Mouse (Mus musculus) layer of hippocampus, adult 9-11 months (tissue): ENCODE data around the gene Sp6.

ENCODE experiments used
- DNase-seq: peaks from one replicate; pipeline ENCODE4 v3.0.0; 2022

The Sp6 gene

DNA sequence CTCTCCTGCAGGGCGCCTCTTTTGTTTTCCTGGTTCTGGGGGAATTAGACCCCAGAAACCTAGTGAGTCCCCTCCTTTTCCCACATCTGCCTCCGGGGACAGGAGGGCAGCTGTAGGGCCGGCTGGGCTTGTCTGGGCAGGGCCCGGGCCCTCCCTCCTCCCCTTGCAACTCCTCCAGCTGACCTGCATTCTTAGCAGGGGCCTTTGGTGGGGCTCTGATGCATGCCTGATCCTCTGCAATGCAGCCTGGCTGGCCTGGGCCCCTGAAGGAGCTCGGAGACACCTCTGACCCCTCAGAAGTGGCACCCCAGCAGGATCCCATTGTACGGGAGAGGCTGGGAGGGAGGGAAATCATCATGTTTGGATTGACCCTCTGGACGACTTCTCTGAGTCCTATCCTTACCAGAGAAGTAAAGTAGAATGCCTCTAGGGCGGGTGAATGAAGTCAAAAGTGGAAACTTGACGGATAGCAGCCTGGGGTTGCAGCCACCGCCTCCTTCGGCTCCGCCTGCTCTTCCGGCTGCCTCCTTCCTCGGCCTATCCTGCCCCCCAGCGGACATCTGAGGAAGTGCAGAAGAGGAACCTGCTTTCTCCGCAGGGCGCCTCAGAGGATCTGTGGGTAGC, 12.6 kb downstream of the Sp6 start:
- DNase-seq: peak; percentile 80

DNA sequence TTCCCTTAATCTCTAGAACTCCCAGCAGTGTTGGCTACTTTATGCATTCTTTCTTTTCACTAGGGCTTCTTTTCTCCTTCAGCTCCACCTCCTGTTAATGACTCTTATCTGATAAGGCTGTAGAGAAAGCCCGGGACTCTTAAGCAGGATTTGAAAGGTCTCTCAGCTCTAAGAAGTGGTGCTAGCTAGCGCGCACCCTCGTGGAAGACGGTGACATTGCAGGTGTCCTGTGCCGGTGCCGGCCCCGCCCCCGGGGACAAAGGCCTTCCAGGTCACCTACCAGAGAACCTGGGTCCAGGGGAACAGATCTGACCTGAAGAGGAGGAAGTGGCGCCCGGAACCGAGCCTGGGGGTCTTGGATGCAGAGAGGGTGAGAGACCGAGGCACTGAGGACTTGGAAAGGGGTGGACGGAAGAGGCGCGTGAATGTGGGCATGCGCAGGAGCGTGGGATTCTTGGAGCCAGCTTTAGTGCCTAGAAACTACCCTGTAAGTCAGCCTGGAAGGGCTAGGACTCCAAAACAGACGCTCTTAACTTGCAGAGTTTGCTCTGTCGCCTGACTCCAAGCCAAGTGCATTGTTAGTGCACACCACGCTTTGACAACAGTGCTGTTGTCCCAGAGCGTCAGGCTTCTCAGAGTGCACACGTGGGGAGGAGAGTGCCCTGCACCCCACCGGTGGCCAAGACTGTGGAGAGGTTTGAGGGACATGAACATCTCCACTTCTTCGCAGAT, 16.7 kb downstream of the Sp6 start, which contains the start of gene Scrn2:
Gene Scrn2 (plus strand): TSS at position 253 of the 732 bp plus-strand sequence.
- peak; percentile 60 for DNase-seq

DNA sequence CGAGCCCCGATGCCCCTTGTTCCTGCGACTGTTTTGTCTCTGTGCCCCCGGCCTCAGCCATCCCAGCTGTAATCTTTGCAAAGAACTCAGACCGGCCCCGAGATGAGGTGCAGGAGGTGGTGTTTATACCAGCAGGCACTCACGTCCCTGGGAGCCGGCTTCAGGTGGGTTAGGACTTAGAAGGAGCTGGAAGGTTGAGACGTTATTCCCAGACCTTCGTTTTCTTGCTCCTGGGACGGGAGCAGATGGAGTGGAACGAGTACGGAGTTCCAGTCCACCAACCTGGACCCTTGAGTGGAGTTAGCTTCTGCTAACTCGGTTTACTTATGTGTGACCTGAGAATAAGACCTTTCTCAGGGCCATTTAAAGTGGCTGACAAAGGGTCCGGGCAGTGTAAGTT, 17.2 kb downstream of the Sp6 start:
- no peak for DNase-seq

DNA sequence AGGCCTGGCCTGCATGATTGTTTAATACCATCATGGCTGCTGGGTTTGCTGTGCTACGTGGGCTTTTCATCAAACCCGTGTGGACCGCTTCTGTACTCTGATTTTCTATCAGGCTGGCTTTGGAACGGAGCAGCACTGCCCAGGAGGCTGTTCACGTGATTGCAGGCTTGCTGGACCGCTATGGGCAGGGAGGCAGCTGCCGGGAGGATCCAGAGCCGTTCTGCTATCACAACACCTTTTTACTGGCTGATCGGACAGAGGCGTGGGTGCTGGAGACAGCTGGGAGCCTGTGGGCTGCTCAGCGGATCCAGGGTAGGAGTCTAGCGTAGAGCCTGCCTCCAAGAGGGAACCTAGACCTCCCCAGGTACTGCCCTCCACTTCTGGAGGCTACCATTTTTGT, 18.8 kb downstream of the Sp6 start:
- no peak for DNase-seq

DNA sequence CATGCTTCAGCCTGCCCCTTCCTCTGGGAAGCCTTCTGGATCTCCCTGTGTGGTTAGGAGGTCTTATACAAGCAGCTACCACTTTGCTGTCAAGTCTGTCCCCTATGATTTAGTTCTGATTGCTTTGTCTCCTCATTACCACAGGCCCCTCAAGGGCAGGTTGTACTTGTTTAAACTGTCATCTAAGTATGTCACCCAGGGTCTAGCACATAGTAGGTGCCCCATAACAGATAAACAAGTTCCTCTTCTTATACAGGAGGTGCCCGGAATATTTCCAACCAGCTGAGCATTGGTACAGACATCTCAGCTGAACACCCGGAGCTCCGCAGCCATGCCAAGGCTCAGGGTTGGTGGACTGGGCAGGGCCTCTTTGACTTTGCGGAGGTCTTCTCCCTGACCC, 19.3 kb downstream of the Sp6 start:
- no peak for DNase-seq

DNA sequence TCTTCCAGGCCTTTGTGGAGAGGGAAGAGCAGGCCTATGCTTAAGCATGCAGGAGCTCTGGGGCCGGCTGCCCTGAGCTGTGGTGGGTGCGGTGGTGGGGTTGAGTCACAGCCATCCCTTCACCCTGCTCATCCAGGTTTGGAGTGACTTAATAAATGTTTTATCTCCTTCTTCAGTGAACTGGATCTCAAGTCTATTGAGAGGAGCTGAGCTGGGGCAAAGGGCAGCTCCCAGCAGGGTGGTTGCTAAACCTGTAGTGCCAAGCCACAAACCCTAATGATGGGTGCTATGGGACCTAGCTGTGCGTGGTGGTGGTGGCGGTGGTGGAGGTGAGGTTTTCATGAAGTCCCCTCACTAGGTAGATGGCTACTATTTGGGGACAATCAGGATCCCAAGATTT, 20.6 kb downstream of the Sp6 start:
- DNase-seq: no peak

DNA sequence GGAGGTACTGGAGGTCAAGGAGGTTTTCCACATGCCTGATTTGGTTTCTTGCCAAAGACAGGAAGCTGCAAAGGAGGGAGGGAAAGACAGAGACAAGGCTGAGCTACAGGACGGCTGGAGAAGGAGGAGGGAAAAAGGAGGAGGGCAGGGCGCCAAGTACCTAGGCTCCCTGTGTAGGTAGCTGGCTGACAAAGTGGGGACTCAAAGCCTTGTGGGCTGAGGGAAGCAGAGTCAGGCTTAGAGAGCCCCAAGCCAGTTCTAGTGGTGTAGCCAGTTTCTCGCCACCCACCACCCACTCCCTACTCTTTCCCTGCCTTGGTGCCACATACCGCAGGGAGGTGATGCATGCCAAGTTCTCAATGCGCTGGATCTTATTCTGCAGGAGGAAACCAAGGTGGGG, 22.9 kb downstream of the Sp6 start:
- DNase-seq: no peak

- no peak for DNase-seq
Measured at GRCm38 (mm10) chr11:97038881-97039280, 25.7 kb downstream of the Sp6 start.

DNA sequence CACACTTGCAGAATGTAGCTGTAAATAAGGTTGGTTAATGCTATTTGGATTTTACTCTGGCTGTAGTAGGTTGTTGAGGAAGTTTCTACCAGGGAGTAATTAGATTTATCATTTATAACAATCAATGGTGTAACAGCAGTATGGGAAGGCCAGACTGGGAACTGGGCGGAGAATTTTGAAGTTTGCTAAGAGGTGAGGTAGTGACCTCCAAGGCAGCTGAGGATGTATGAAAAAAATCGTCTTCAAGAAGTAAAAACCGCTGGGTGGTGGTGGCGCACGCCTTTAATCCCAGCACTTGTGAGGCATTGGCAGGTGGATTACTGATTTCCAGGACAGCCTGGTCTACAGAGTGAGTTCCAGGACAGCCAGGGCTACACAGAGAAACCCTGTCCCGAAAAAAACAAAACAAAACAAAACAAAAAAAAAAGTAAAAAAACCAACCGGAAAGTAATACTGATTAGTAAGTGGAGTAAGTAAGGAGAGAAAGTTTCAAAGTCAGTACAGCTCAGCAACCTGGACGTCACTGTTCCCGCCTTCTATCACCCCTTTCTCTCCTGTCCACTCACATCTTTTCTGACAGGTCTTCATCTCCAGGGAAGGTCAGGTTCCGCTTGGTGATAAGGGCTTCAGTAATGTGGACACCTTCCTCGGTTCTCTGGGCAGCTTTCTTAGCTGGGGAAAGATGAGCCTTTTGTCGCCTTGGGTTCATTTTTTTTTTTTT, 27.3 kb downstream of the Sp6 start:
- no peak for DNase-seq

GRCm38 (mm10) chr11:97041022-97041899, 28.1 kb downstream of the Sp6 start, which contains the start of the genes Lrrc46 and Mrpl10:
Gene Lrrc46, minus strand, starts transcription at chr11:97041407.
Gene Mrpl10, plus strand, starts transcription at chr11:97041560.
- DNase-seq: peak; percentile 84

DNA sequence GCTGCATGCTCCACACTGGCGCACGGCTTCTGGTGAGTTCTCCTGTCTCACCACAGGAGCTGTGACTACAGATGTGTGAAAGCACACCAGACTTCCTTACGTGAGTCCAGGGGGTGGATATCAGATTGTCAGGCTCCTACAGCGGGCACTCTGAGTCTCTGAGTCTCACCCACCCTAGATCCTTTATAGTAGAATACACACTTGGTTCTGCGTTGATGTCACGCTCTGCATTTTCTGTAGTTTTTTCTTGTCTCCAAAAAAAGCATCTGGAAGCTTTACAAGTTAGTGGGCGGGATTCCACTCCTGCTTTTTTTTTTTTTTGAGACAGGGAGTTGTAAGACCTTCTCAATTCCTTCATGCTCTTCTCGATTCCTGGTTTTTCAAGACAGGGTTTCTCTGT, 31.7 kb downstream of the Sp6 start:
- no peak for DNase-seq

GRCm38 (mm10) chr11:97045861-97046260, 32.7 kb downstream of the Sp6 start:
- no peak for DNase-seq

DNA sequence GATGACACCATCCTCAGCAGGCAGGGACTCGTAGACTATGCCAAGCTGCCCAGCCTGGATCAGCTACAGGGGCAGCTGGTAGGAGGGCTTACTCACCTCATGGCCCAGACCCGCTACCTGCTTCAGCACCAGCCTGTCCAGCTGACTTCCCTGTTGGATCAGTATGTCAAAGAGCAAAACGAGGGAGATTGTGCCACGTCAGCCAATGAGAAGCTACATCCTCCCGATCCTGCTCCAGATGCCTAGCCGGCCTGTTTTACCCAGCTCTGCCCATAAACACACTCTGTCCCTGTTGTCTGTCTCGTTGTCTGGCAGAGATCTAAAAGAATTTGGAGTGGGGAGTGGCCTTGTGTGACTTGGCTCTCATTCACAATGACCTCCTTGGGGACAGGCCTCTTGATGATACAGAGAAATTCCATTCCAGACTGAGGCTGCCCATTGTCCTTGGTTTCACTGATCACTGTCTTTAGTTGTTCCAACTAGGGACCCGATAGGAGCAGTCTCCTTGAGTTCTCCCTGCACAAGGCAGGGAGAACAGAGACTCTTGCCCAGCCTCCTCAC, 35.0 kb downstream of the Sp6 start:
- DNase-seq: no peak

GRCm38 (mm10) chr11:97049492-97050085, 36.4 kb downstream of the Sp6 start:
- no peak for DNase-seq

DNA sequence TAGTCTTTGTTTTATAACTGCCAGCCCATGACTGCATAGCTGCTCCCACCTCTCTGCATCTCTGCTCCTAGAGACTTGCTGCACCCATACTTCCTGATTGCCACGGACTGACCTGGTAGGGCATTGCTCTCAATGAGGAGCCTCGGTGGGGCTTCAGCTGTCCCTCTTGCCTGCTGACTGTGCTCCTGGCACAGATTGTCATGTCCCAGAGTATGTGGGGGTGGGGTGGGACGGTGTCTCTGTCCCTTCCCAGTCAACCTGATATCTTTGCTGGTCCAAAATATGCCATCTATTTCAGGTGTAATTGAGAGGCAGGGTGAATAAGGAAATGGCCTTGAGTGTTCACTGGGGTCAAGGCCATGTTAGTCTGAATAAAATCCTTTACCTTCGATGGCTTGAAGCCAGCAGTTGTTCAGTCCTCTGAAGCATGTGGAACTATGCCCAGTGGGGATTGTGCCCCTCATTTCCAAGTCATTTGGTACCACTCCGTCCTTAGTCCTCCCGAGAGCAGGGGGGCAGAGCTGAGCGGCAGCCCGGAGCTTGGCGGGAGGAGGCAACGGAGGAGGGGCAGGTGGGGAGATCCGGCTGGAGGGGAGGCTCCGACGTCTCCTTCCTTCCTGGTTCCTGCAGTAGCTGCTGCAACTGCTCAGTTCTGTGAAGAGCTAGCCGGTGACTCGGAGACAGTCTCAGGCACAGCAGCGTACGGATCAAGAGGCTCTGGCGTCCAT, 37.2 kb downstream of the Sp6 start, which contains the start of gene Osbpl7:
Gene Osbpl7 (plus strand): TSS at position 413 of the 728 bp plus-strand sequence.
- DNase-seq: peak; percentile 83

DNA sequence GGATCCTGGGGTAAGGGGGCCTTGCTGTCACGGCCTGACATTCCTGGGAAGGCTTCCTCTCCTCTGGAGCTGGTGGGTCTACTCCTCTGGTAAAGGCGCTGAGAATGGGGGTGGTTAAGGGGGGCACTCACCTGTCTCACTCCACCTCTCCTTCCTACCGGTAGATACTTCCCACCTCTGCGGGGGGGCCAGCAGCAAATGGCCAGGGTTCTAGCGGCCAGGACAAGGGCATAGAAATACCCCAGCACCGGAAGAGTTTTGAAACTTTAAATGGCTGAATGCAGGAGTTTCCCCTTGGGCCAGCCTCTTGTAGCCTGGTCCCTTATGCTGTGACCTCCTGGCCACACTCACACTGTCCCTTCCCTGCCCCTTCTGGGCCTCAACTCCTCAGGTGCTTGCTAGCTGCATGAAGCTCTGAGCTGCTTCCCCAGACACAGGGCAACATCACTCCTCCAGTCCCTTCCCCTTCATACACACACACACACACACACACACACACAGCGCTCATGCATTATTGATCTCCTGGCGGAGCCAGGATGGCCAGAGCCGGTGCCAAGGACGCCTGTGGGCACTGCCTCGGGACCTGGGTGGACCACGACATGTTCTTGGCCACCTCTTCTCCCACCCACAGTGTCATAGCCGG, 37.9 kb downstream of the Sp6 start:
- no peak for DNase-seq

DNA sequence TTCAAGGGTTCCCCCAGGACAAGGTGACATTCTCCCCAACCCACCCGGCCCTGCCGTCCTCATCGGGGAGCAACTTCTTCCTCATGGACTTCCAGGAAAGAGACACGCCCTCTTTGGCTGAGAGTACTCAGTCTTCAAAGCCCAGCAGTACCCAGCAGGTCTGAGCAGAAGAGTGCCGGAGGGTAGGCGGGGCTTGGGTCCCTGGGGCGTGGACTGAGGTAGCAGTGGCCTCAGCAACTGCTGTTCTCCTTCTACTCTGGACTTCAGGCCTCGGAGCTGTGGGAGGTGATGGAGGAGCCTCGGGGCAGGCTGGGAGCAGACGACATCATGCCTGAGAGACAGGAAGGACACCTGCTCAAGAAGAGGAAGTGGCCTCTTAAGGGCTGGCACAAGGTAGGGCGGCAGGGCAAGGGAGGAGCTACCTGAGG, 39.0 kb downstream of the Sp6 start:
- no peak for DNase-seq

GRCm38 (mm10) chr11:97063274-97063920, 50.2 kb downstream of the Sp6 start:
- peak; percentile 75 for DNase-seq

- DNase-seq: no peak
Measured at GRCm38 (mm10) chr11:97063921-97064295, 50.7 kb downstream of the Sp6 start.
